10 mouse cellular contexts compared by ENCODE assay signal in the genomic region with DNA sequence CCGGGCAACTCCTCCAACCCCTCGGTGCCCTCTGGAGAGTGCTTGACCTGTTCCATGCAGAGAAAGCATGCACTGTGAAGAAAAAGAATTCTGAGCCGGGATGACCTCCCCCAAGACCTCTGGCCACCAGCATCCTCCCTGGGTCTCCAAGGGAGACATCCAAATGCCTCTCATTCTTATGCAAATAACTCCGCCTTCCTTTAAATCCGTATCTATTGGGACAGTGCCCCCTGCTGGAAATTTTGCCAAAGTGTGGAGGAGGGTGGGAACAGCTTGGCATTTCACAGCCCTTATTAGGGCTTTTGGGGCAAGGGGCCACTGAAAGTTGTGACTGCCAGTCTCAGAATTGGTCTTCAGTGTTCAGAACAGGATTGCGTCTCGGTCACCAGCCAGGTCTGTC. TPM values are rescaled to one million over a fixed set of nuclear protein-coding genes. Genes with fewer than 3 reads are reported as not detected.
DNase-seq lines count a peak whose midpoint lies in the region; ATAC-seq and TF ChIP-seq lines count a peak whose summit lies in the region.
"Had no signal": no experiment of that assay in that cellular context is flagged by ENCODE, and none has a peak within 500 bp of the region (broad histone marks: within the 10 kb centered on the region; RNA-seq: fewer than 3 reads in every experiment).

No protein-coding gene starts in this region.

- no peak overlapping the region for H3K27ac ChIP-seq in kidney, embryonic 16.5 days (ENCODE audit: low read length)
- H3K27ac ChIP-seq in embryonic facial prominence, embryonic 10.5 days (replicated peaks), result no peak overlapping the region
- H3K27ac ChIP-seq: embryonic facial prominence, embryonic 12.5 days had no signal

- H3K36me3 ChIP-seq in kidney, embryonic 16.5 days (ENCODE audit: insufficient read depth, low read length), result no peaks in the 10 kb centered on the region
- H3K36me3 ChIP-seq in E14TG2a.4 (ENCODE audit: insufficient read depth, low read length), result no peaks in the 10 kb centered on the region
- H3K36me3 ChIP-seq in embryonic facial prominence, embryonic 10.5 days (replicated peaks), result 0 out of 2 replicates have a peak, but pooled peaks cover 3% of the 10 kb centered on the region
- H3K36me3 ChIP-seq: embryonic facial prominence, embryonic 12.5 days had no signal

- H3K9me3 ChIP-seq in kidney, embryonic 16.5 days (ENCODE audit: low read length), result no peaks in the 10 kb centered on the region
- H3K9me3 ChIP-seq in E14TG2a.4 (ENCODE audit: low read length), result no peaks in the 10 kb centered on the region
- H3K9me3 ChIP-seq in embryonic facial prominence, embryonic 10.5 days, result no peaks in the 10 kb centered on the region
- H3K9me3 ChIP-seq: embryonic facial prominence, embryonic 12.5 days had no signal

- 49% methylated on average over 7 of the region's 7 CpGs for WGBS in kidney, embryonic 16.5 days
- 33% methylated on average over 7 of the region's 7 CpGs for WGBS in embryonic facial prominence, embryonic 10.5 days

- H3K4me2 ChIP-seq in kidney, embryonic 16.5 days (replicated peaks; ENCODE audit: low read depth, low read length), result no peak overlapping the region
- H3K4me2 ChIP-seq: embryonic facial prominence, embryonic 12.5 days had no signal

- peaks cover 16% of the 10 kb centered on the region for H3K4me1 ChIP-seq in kidney, embryonic 16.5 days (ENCODE audit: insufficient read depth, low read length)
- peaks cover 95% of the 10 kb centered on the region for H3K4me1 ChIP-seq in E14TG2a.4 (replicated peaks; ENCODE audit: low read depth, low read length)
- H3K4me1 ChIP-seq in embryonic facial prominence, embryonic 10.5 days, result peaks cover 33% of the 10 kb centered on the region

- peak; percentile 87 for TF ChIP-seq CTCF in E14TG2a.4 (conservative IDR thresholded peaks at IDR 0.05; ENCODE audit: low read length)

- no peak for ATAC-seq in kidney, embryonic 16.5 days (ENCODE audit: low FRiP score, low TSS enrichment)

- H3K4me3 ChIP-seq in kidney, embryonic 16.5 days (ENCODE audit: low read length), result no peak overlapping the region
- H3K4me3 ChIP-seq in E14TG2a.4 (replicated peaks; ENCODE audit: low read length), result no peak overlapping the region
- H3K4me3 ChIP-seq in embryonic facial prominence, embryonic 10.5 days, result no peak overlapping the region
- H3K4me3 ChIP-seq: embryonic facial prominence, embryonic 12.5 days had no signal

- DNase-seq in kidney, adult 11 months, result peak; percentile 28
- DNase-seq in adrenal gland, postnatal 10 days, result peak; percentile 73
- peak; percentile 59 for DNase-seq in embryonic facial prominence, embryonic 10.5 days (ENCODE audit: low spot score)
- DNase-seq in kidney, adult 9 months, result peak; percentile 39
- DNase-seq in lung, postnatal 36 days, result peak; percentile 39
- DNase-seq in thymus, postnatal 4 days, result peak; percentile 69

- no peak overlapping the region for H3K9ac ChIP-seq in kidney, embryonic 16.5 days (replicated peaks; ENCODE audit: low read length)
- H3K9ac ChIP-seq: embryonic facial prominence, embryonic 12.5 days had no signal

- H3K27me3 ChIP-seq in kidney, embryonic 16.5 days (ENCODE audit: insufficient read depth, low read length), result no peaks in the 10 kb centered on the region; the same call in 1 of the 2 replicates
- 0 out of 2 replicates have a peak, but pooled peaks cover 2% of the 10 kb centered on the region for H3K27me3 ChIP-seq in E14TG2a.4 (ENCODE audit: insufficient read depth, low read length)
- peaks cover 20% of the 10 kb centered on the region for H3K27me3 ChIP-seq in embryonic facial prominence, embryonic 10.5 days (replicated peaks; ENCODE audit: low read depth, poor library complexity, severe bottlenecking)

RNA-seq across cellular contexts. Expression of a gene that starts 11.2 kb away (rescaled TPM):
- polyA plus RNA-seq in kidney, embryonic 16.5 days (2015; fragmentation: Nextera tagmentation; extraction: Ambion mirVana), result 0.12 TPM in 1 of 2 replicates, not detected in the other
- under 1 TPM in 1 of 2 experiments, not detected in 1; 0.12 TPM for total RNA-seq in adrenal gland, postnatal 10 days (2021)
- polyA plus RNA-seq in embryonic facial prominence, embryonic 10.5 days (2016; fragmentation: Nextera tagmentation; extraction: Ambion mirVana), result 3.9 and 5.4 TPM in 2 replicates

RNA-seq across cellular contexts. Expression of a gene that starts 16.7 kb away (rescaled TPM):
- 10.7 and 11.8 TPM in 2 replicates for polyA plus RNA-seq in kidney, embryonic 16.5 days (2015; fragmentation: Nextera tagmentation; extraction: Ambion mirVana)
- 10 to 100 TPM; 22.1 to 28.1 TPM for total RNA-seq in adrenal gland, postnatal 10 days (2021)
- 5.0 and 5.2 TPM in 2 replicates for polyA plus RNA-seq in embryonic facial prominence, embryonic 10.5 days (2016; fragmentation: Nextera tagmentation; extraction: Ambion mirVana)

RNA-seq across cellular contexts. Expression of a gene that starts 32.9 kb away (rescaled TPM):
- 0.92 and 1.2 TPM in 2 replicates for polyA plus RNA-seq in kidney, embryonic 16.5 days (2015; fragmentation: Nextera tagmentation; extraction: Ambion mirVana)
- 1 to 10 TPM; 4.8 to 8.1 TPM for total RNA-seq in adrenal gland, postnatal 10 days (2021)
- 0.09 and 0.21 TPM in 2 replicates for polyA plus RNA-seq in embryonic facial prominence, embryonic 10.5 days (2016; fragmentation: Nextera tagmentation; extraction: Ambion mirVana)
- total RNA-seq: left cerebral cortex, postnatal 10 days had no signal
